Mouse (Mus musculus): ENCODE results near the gene Pou3f1.
A peak's percentile ranks its signal among the peaks of the same experiment; 100 is the strongest.
"Not testable (repeated sequence)": the region's sequence is repeated elsewhere in the genome, so short reads cannot be mapped to it uniquely, and the experiment has no call there.

Gene Pou3f1

GRCm38 (mm10) chr4:124685897-124686402, 29.3 kb downstream of the Pou3f1 start:
- no peak for DNase-seq (ENCODE audit: low spot score in 2 of 2)

DNA sequence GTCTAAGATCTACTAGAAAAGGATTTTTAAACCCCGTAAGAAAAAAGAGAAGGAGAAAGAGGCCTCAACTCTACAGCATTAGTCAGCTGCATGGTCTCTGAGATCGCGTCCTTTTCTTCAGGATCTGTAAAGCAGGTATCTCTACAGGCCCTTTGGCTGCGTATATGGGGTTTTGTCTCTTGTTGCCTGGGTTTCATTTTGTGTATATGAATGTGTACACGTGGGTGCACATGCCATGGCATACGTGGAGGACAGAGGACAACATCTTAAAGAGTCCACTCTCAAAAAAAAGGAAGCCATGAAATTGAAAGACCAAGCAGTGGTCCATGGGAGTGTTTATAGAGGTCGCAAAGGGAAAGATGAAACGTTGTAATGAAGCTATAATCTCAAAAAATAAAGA, 34.8 kb downstream of the Pou3f1 start:
- no peak for DNase-seq (ENCODE audit: low spot score in 2 of 2)

DNA sequence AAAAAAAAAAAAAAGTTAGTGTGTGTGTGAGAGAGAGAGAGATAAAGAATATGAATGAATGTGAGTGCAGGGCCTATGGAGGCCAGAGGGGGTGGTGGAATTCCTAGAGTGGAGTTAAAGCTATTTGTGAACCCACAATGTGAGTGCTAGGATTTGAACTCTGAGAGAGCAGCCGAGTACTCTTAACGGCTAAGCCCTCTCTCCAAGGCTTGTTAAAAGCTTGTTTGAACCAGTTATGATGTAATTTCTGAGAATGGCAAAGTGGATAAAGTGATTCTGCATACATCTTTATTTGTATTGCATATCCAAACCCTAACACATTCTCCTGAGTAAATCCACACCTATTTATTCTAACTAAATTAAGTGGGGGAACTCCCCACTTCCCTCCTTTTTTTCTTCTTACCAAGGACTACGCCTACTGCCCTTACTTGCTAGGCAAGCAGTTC, 35.8 kb downstream of the Pou3f1 start:
- no peak for DNase-seq (ENCODE audit: low spot score in 2 of 2)

DNA sequence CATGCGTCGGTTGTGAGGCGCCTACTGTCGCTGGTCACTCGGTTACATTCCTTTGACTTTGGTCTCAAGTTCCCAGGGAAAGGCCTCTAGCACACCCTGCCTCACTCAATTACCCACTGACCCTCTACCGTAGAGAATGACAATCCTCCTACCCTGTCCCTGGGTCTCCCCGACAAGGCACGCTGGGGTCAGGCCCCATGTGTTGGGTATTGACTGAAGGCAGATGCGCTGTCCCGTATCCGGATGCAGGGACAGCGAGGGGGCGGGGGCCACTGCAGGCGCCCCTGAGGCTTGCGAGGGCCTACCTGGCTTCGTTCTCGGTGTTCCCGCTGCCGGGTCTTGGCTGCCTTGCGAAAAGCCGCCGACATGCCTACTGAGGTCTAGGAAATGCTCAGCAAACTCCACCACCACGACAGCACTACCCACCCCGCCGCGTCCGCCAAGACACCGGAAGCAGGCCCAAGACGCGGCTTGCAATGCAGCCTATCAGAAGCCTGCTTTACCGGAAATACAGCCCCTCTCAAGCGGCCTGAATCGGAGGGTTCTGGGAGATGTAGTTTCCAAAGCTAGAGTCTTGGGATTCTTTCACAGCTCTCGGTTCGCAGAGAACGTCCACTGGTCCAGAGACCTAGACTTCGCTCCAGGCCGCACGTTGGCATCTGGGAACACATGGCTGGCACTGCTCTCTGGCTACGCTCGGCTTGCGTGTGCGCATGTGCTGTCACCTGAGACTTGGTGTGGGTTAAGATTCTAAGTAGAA, 36.7 kb downstream of the Pou3f1 start, which contains the start of gene Utp11:
Utp11 (minus strand) TSS at position 466 of the 760 bp plus-strand sequence.
- peak; percentile 64 to 78 for DNase-seq (ENCODE audit: low spot score in 2 of 2)

GRCm38 (mm10) chr4:124694572-124694971, 38.0 kb downstream of the Pou3f1 start:
- no peak for DNase-seq (ENCODE audit: low spot score in 2 of 2)

- DNase-seq (ENCODE audit: low spot score in 2 of 2): no peak
These were observed 39.3 kb downstream of the Pou3f1 start for GRCm38 (mm10) chr4:124695786-124696516.

- DNase-seq (ENCODE audit: low spot score in 2 of 2): no peak
These were observed 43.2 kb downstream of the Pou3f1 start for GRCm38 (mm10) chr4:124699791-124700190.

GRCm38 (mm10) chr4:124700248-124700971, 43.8 kb downstream of the Pou3f1 start, which contains the start of gene Fhl3:
Gene Fhl3 (plus strand): TSS chr4:124700701.
- DNase-seq (ENCODE audit: low spot score in 2 of 2): no peak

DNA sequence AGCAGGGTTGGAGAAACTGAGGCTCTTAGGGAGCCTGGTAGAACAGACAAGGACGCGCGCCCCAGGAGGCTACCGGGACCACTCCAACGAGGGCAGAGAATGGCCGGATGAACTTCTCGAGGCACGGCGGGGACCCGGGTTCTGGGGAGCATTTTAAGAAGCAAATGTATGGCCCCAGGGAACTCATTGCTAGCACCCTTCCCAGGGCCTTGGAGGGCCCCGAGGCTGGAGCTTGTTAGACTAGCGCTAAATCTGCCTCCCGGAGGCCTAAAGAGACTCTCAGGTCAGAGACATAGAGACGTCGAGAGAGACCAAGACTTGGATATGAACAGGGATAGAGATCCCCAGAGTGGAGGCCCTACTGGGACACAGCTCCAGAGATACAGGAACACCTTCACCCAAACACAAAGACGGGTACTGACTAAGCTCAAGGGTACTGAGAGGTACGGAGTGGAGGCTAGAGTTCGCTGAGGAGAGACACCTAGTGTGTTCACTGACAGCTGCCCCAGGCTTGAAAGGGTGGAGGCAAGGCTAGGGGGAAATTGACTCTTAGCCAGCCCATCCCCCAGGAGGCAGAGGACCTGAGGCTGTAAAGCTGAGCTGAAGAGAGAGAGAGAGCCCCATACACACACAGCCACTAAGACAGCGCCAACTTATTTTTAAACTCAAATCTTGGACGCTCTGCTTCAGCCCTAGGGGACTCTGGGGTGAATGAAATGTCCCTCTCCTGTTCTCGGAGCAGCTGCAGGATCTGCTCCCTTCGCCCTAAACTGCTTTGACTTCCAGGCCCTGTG, 44.6 kb downstream of the Pou3f1 start:
- DNase-seq (ENCODE audit: low spot score in 2 of 2): no peak

GRCm38 (mm10) chr4:124701916-124702315, 45.3 kb downstream of the Pou3f1 start:
- no peak for DNase-seq (ENCODE audit: low spot score in 2 of 2)

DNA sequence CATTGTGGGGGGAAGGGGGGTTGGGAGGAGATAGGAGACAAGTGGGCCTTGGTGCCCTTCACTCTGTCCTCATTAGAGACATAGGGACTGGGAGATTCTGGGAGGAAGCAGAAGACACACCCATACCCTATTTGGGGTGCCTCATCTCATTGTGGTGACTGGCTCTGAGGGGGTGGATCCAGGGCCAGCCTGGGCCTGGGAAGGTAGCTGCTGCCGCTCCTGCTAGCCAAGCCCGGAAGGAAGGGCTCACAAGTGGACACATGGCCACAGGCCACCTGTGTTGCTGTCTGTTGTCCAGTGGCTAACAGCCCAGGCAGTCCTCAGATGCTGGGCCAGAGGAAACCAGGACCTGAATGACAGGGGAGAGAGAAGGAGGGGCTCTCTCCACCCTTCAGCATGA, 46.8 kb downstream of the Pou3f1 start:
- no peak for DNase-seq (ENCODE audit: low spot score in 2 of 2)

GRCm38 (mm10) chr4:124703881-124704796, 47.5 kb downstream of the Pou3f1 start:
- DNase-seq (ENCODE audit: low spot score in 2 of 2): no peak

DNA sequence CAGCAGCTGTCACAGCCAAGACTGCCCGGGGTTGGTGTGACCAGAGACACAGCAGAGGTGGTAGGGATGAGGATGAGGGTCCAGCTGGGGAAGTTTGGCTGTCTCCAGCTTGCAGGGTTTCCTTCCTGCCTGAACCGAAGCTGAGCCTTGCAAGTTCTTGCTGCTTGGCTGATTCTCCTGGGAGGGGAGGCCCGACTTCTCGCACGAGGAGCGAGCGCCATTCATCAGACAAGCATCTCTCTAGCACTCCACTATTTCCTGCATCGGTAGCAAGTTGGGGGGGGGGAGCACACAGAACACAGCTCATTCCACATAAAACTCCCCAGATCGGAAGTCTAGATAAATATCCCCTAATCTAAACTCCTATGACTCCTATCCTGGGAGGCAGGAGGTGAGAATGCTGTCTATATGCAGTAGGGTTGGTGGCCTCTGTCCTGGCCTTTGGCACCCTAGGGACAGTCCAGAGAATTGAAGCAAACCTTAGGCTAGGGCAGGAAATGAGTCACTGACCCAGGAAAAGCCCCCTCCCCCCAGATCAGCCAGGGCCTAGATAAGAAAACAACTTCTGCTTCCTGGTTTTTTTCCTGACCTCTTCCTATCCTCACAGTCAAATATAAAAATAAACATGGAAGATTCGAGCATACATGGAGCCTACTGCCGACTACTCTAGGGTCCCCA, 48.3 kb downstream of the Pou3f1 start:
- DNase-seq (ENCODE audit: low spot score in 2 of 2): no peak

GRCm38 (mm10) chr4:124705661-124706269, 49.2 kb downstream of the Pou3f1 start:
- DNase-seq (ENCODE audit: low spot score in 2 of 2): no peak

- not testable (repeated sequence) for DNase-seq (ENCODE audit: low spot score in 2 of 2)
These were observed 51.0 kb downstream of the Pou3f1 start for GRCm38 (mm10) chr4:124707381-124708199.

DNA sequence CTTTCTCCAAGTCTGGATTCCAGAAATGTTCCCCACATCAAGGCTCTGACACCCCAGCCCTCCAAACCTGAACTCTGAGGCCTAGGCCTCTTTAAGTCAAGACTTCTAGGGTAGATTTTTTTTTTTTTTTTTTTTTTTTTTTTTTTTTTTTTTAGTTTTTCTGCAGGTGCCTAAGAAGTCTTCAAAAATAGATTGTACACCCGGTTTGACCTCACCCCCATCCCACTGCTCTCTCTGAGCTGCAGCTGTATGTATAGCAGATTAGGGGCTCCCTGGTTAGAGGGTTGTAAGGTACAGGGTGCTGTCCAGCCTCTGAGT, 51.6 kb downstream of the Pou3f1 start:
- not testable (repeated sequence) for DNase-seq (ENCODE audit: low spot score in 2 of 2)

DNA sequence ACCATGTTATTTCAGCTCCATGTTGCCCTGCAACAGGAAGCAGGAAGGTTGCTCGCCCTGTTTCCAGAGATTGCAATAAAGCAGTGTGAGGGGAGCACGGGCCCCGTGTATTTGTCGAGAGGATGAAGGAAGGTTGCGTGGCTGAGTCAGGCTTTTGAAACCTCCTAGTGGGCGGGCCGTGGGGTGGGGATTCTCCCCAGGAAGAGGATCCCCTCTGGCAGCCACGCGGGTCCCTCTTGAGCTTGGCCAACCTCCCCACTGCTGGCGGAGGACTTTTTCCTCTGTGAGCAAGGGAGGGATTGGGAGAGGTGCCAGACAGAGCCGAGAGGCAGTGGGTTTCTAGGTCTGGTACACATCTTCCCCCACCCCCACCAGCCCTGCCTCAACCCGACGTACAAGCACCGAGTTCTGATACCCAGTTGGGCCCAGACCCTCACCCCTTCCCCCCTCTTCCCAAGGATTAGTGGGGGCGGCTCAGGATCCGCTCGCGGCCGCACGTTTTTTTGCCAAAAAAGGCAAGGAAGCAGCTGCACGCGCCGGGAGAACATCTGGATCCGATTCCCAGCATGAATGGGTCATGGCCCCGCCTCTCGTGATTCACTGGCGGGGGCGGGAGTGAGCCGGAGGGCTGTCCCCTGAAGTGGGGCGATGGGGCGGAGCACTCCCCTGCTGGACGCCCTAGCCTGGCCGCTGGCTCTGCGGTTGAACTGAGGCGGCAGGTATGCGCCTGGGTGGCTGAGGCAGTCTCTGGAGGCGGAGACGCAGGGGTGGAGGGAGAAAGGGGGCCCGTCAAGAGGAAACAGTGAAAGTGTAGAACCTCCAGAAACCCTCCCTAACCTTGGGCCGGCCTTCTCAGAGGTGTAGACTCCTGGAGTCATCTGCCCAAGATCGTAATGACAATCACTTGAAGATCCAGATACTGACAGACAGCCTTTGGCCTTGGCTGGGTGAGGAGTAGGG, 52.2 kb downstream of the Pou3f1 start:
- peak; percentile 43 to 59 for DNase-seq (ENCODE audit: low spot score in 2 of 2)
